Mouse (Mus musculus): Measurements from ENCODE around the gene Slc20a1. TPM values are rescaled to one million over a fixed set of nuclear protein-coding genes. Genes with fewer than 3 reads are reported as not detected.

Gene Slc20a1
- total and polyA plus RNA-seq, 2 experiments from 2014 or later = 36.5 to 73.5 TPM

GRCm38 (mm10) chr2:129233218-129233617 lies 34.7 kb downstream of the Slc20a1 start:
- Histone ChIP-seq H3K9me3 (ENCODE audit: low read length) (no peaks in the 10 kb centered on the region), H3K9ac (no peak overlapping the region), H3K27ac (ENCODE audit: low read depth, low read length) (no peak overlapping the region), H3K27me3 (ENCODE audit: insufficient read depth, low read length) (no peaks in the 10 kb centered on the region), H3K4me2 (ENCODE audit: low read depth) (no peak overlapping the region), H3K4me1 (ENCODE audit: insufficient read depth) (no peaks in the 10 kb centered on the region), H3K36me3 (ENCODE audit: insufficient read depth) (no peaks in the 10 kb centered on the region), H3K4me3 (ENCODE audit: low read depth, low read length) (no peak overlapping the region)
- DNase-seq (no peak), ATAC-seq (no peak)
- no peak for TF ChIP-seq CTCF (IDR thresholded peaks at IDR 0.05; ENCODE audit: low read depth)
- 84% methylated on average over 1 of the region's 1 CpGs for WGBS

GRCm38 (mm10) chr2:129233803-129234477 lies 35.4 kb downstream of the Slc20a1 start:
- H3K27me3 ChIP-seq (ENCODE audit: insufficient read depth, low read length) = no peaks in the 10 kb centered on the region
- H3K36me3 ChIP-seq (ENCODE audit: insufficient read depth) = no peaks in the 10 kb centered on the region
- DNase-seq (no peak), ATAC-seq (no peak)
- H3K9me3 ChIP-seq (ENCODE audit: low read length) = no peaks in the 10 kb centered on the region
- H3K27ac ChIP-seq (ENCODE audit: low read depth, low read length) = no peak overlapping the region
- H3K4me1 ChIP-seq (ENCODE audit: insufficient read depth) = no peaks in the 10 kb centered on the region
- 53% methylated on average over 9 of the region's 9 CpGs for WGBS
- no peak overlapping the region for H3K4me3 ChIP-seq (ENCODE audit: low read depth, low read length)
- no peak overlapping the region for H3K4me2 ChIP-seq (ENCODE audit: low read depth)
- H3K9ac ChIP-seq = no peak overlapping the region
- TF ChIP-seq CTCF (IDR thresholded peaks at IDR 0.05; ENCODE audit: low read depth) = no peak

GRCm38 (mm10) chr2:129234731-129235130 lies 36.2 kb downstream of the Slc20a1 start:
- ATAC-seq = no peak
- DNase-seq = no peak
- Histone ChIP-seq H3K27ac (ENCODE audit: low read depth, low read length) (no peak overlapping the region), H3K4me2 (ENCODE audit: low read depth) (no peak overlapping the region), H3K4me3 (ENCODE audit: low read depth, low read length) (no peak overlapping the region), H3K27me3 (ENCODE audit: insufficient read depth, low read length) (no peaks in the 10 kb centered on the region), H3K36me3 (ENCODE audit: insufficient read depth) (no peaks in the 10 kb centered on the region), H3K9me3 (ENCODE audit: low read length) (no peaks in the 10 kb centered on the region), H3K9ac (no peak overlapping the region), H3K4me1 (ENCODE audit: insufficient read depth) (no peaks in the 10 kb centered on the region)
- 93% methylated on average over 2 of the region's 2 CpGs for WGBS
- TF ChIP-seq CTCF (IDR thresholded peaks at IDR 0.05; ENCODE audit: low read depth) = no peak

DNA sequence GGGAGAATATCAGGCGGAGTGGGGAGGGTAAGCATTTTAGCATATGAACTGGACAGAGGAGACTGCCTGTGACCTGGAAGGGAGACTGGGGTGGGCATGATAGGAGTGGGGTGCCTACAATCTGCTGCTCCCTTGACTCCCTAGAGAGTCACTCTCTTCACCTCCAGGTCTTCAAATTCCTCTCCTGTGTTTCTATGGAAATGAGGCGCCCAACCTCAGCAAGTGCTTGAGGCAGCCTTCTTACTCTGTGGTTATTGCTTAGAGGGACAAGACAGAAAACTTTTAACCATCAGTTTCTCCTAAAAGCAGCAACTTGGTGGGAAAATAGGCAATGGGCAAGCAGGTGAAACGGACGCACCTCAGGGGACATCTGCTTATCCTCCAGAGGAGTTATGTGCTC lies 38.0 kb downstream of the Slc20a1 start:
- Histone ChIP-seq H3K4me3 (ENCODE audit: low read depth, low read length) (no peak overlapping the region), H3K36me3 (ENCODE audit: insufficient read depth) (no peaks in the 10 kb centered on the region), H3K4me2 (ENCODE audit: low read depth) (no peak overlapping the region), H3K4me1 (ENCODE audit: insufficient read depth) (no peaks in the 10 kb centered on the region), H3K9me3 (ENCODE audit: low read length) (no peaks in the 10 kb centered on the region), H3K9ac (no peak overlapping the region), H3K27me3 (ENCODE audit: insufficient read depth, low read length) (no peaks in the 10 kb centered on the region), H3K27ac (ENCODE audit: low read depth, low read length) (no peak overlapping the region)
- 71% methylated on average over 4 of the region's 4 CpGs for WGBS
- DNase-seq = no peak
- ATAC-seq = no peak
- TF ChIP-seq CTCF (IDR thresholded peaks at IDR 0.05; ENCODE audit: low read depth) = no peak

GRCm38 (mm10) chr2:129240726-129241432 lies 42.3 kb downstream of the Slc20a1 start:
- no peak for TF ChIP-seq CTCF (IDR thresholded peaks at IDR 0.05; ENCODE audit: low read depth)
- 63% methylated on average over 9 of the region's 9 CpGs for WGBS
- DNase-seq (no peak), ATAC-seq (no peak)
- H3K27me3 ChIP-seq (ENCODE audit: insufficient read depth, low read length) = no peaks in the 10 kb centered on the region
- H3K36me3 ChIP-seq (ENCODE audit: insufficient read depth) = no peaks in the 10 kb centered on the region
- H3K4me1 ChIP-seq (ENCODE audit: insufficient read depth) = no peaks in the 10 kb centered on the region
- H3K9me3 ChIP-seq (ENCODE audit: low read length) = no peaks in the 10 kb centered on the region
- H3K4me3 ChIP-seq (ENCODE audit: low read depth, low read length) = no peak overlapping the region
- H3K27ac ChIP-seq (ENCODE audit: low read depth, low read length) = no peak overlapping the region
- H3K4me2 ChIP-seq (ENCODE audit: low read depth) = no peak overlapping the region
- no peak overlapping the region for H3K9ac ChIP-seq

DNA sequence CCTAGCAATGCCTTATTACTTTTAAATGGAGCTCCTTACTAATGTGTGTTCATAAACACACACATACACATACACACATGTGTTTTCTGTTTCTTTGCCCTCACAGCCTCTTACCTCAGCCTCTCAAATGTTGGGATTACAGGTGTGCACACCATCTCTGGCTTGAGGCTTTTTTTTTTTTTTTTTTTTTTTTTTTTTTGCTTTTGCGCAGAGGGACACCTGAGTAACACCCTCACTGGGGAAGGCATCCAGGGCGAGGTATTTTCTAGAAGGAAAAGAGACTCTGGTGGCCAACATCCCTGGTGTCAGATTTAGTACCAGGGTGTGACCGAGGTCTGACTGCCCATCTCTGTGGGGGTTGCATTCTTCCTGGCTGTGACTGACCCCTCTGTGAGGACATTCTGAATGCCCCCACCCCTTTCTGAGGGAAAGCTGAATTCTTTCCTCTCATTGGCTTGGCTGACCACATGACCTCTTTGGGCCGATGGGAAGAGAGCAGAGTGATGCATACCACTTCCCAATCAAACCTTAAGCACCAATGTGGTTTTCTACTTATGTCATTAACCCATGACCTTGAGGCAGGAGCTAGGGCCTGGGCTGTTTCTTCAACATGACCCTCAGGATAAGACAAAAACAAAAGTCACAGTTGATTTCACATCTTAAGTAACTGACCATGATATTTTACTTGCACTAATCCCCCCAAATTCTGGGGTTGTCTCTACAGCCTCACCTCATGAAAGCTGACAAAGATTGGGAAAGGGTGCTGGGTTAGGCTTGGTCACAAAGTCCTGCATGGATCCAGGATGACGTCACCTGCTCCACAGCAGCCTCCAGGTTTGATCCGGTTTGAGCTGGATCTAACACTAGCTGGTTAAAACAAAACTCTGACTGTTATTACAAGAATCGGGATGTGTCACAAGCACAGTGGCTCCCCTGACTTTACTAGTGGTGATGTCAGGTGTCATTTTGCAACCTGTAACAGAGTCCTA lies 43.6 kb downstream of the Slc20a1 start:
- ATAC-seq (no peak), DNase-seq (no peak)
- Histone ChIP-seq H3K27me3 (ENCODE audit: insufficient read depth, low read length) (no peaks in the 10 kb centered on the region), H3K4me2 (ENCODE audit: low read depth) (no peak overlapping the region), H3K4me3 (ENCODE audit: low read depth, low read length) (no peak overlapping the region), H3K9ac (no peak overlapping the region), H3K27ac (ENCODE audit: low read depth, low read length) (no peak overlapping the region), H3K36me3 (ENCODE audit: insufficient read depth) (no peaks in the 10 kb centered on the region), H3K9me3 (ENCODE audit: low read length) (no peaks in the 10 kb centered on the region), H3K4me1 (ENCODE audit: insufficient read depth) (no peaks in the 10 kb centered on the region)
- no peak for TF ChIP-seq CTCF (IDR thresholded peaks at IDR 0.05; ENCODE audit: low read depth)
- 69% methylated on average over 7 of the region's 7 CpGs for WGBS
